Mouse (Mus musculus) neutrophil, adult 65 days (primary cell): ENCODE data around the gene Gm8362. TPM values are rescaled to one million over a fixed set of nuclear protein-coding genes. Genes with fewer than 3 reads are reported as not detected.

ENCODE experiments used
- total RNA-seq: library from RNA; stranded (reverse); gene quantifications from 2 replicates; pipeline ENCODE4 v1.2.4, GENCODE M21; 2023

Gene Gm8362
- total RNA-seq = not detected in 2 replicates

DNA sequence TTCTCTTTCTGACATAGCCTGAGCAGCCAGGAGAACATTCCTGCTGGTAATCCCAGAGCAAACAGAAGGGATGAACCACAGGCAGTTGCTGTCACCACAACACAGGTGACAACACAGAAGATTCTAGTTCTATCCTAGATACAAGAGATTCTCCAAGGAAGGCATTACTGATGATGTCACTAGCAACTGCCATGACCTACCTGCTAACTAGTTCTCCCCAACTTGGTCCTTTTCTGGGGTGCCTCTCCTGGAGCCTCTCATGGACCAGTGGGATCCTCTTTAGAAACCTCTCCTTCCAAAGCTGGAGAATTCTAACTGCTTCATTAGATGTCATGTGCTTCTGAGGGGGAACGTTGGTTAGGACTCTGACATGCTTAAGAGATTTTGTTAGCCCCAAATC, at the start of gene Gm8362:
Gene Gm8362, minus strand, starts transcription at position 101 of the 400 bp plus-strand sequence.

GRCm38 (mm10) chr14:6742232-6742631, 32.0 kb downstream of the Gm8362 start, which contains the start of gene Gm3636:
TSS of gene Gm3636 (minus strand) at chr14:6742332.

DNA sequence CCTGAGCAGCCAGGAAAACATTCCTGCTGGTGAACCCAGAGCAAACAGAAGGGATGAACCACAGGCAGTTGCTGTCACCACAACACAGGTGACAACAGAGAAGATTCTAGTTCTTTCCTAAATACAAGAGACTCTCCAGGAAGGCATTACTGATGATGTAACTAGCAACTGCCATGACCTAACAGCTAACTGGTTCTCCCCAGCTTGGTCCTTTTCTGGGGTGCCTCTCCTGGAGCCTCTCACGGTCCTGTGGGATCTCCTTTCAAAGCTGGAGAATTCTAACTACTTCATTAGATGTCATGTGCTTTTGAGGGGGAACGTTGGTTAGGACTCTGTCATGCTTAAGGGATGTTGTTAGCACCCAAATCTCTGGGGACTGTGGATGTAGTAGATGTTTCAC, 54.1 kb downstream of the Gm8362 start, which contains the start of gene Gm8050:
Gene Gm8050, minus strand, starts transcription at position 101 of the 400 bp plus-strand sequence.

Other genes with a start within 250 kb of the Gm8362 start
- gene Gm8356, start 237.1 kb downstream of the Gm8362 start, total RNA-seq = not detected in 2 replicates
- gene Gm3629, start 183.8 kb downstream of the Gm8362 start, total RNA-seq = not detected in 2 replicates
- not detected in 2 replicates for gene Gm3460, start 152.0 kb downstream of the Gm8362 start, total RNA-seq
- gene Gm10251, start 90.2 kb downstream of the Gm8362 start, total RNA-seq = not detected in 2 replicates
- not detected in 2 replicates for gene Gm8050, start 54.2 kb downstream of the Gm8362 start, total RNA-seq
- not detected in 2 replicates for gene Gm3636, start 32.1 kb downstream of the Gm8362 start, total RNA-seq
- not detected in 2 replicates for gene Gm3642, start 65.9 kb upstream of the Gm8362 start, total RNA-seq
- not detected in 2 replicates for gene Gm3667, start 115.6 kb upstream of the Gm8362 start, total RNA-seq
- gene Gm6356, start 199.4 kb upstream of the Gm8362 start, total RNA-seq = not detected in 2 replicates